Mouse (Mus musculus): ENCODE measurements around the gene Polr2i.

GRCm38 (mm10) chr7:30279536-30279935, 47.8 kb downstream of the Polr2i start:
- no peak for TF ChIP-seq EP300 (IDR thresholded peaks at IDR 0.05)
- no peak for TF ChIP-seq CTCF (IDR thresholded peaks at IDR 0.05)

Data from lung, postnatal 0 days (tissue).